Mouse (Mus musculus): Measurements from ENCODE around the gene Acin1. TPM values are rescaled to one million over a fixed set of nuclear protein-coding genes. Genes with fewer than 3 reads are reported as not detected.

The Acin1 gene
- total and polyA plus RNA-seq, 3 experiments, result 74.0 to 324 (median 118) TPM

GRCm38 (mm10) chr14:54650621-54651454 is 35.9 kb downstream of the Acin1 start:
- in situ Hi-C loops (cut with MboI; ENCODE audit: low pct_ligation_motif_present, low pct_unique_long_range_greater_than_20kb, low sequenced_read_pairs), result loop anchor here (5.0 kb wide), 1 partner anchor 51 kb away; no protein-coding TSS in a partner anchor
- peaks cover 58% of the 10 kb centered on the region for H3K79me2 ChIP-seq (replicated peaks; ENCODE audit: control insufficient read depth, extremely low read depth, insufficient read depth, poor library complexity, severe bottlenecking)
- no peak overlapping the region for H3K4me3 ChIP-seq (replicated peaks in 1 of 3; ENCODE audit: low read depth in 2 of 3, low read length in 2 of 3, poor library complexity in 1 of 3)
- H3K27ac ChIP-seq (ENCODE audit: insufficient read depth, low read depth), result no peak overlapping the region
- H3K27me3 ChIP-seq (replicated peaks), result no peaks in the 10 kb centered on the region
- H3K36me3 ChIP-seq (replicated peaks in 1 of 2; ENCODE audit: control insufficient read depth in 1 of 2, insufficient read depth in 1 of 2, low read length in 1 of 2), result peaks cover 57 to 70% of the 10 kb centered on the region in 2 experiments
- H3K4me1 ChIP-seq (ENCODE audit: control insufficient read depth in 1 of 2, insufficient read depth in 2 of 2), result peaks cover 14 to 52% of the 10 kb centered on the region in 2 experiments
- no peaks in the 10 kb centered on the region for H3K9me3 ChIP-seq (replicated peaks; ENCODE audit: low read length)
- dilution Hi-C loops (cut with MboI; ENCODE audit: extremely low pct_ligation_motif_present, extremely low pct_unique_long_range_greater_than_20kb, low sequenced_read_pairs), result no loop called here
- H3K4me2 ChIP-seq (ENCODE audit: insufficient read depth, low read depth, poor library complexity, severe bottlenecking), result peak overlapping the region; percentile 96
- H3K9ac ChIP-seq (ENCODE audit: insufficient read depth, low read depth), result peak overlapping the region; percentile 97
- peak; percentile 29; the same call in 1 of the 2 replicates for TF ChIP-seq MYC (IDR thresholded peaks at IDR 0.05; ENCODE audit: low read depth, low read length)
- TF ChIP-seq SMC3 (IDR thresholded peaks at IDR 0.05; ENCODE audit: low read depth, low read length), result peak; percentile 85
- TF ChIP-seq CTCF (conservative IDR thresholded peaks at IDR 0.05 in 1 of 2, IDR thresholded peaks at IDR 0.05 in 1 of 2; ENCODE audit: low read depth in 2 of 2, low read length in 2 of 2), result peak; percentile 91 to 100
- peak; percentile 69 for TF ChIP-seq RAD21 (IDR thresholded peaks at IDR 0.05; ENCODE audit: low read depth, low read length)
- peak; percentile 20; the same call in 1 of the 2 replicates for TF ChIP-seq POLR2A (IDR thresholded peaks at IDR 0.05; ENCODE audit: low read depth, low read length)
- no peak for TF ChIP-seq JUN (IDR thresholded peaks at IDR 0.05; ENCODE audit: insufficient read depth, low read depth, low read length)
- DNase-seq (ENCODE audit: extremely low read depth), result peak; percentile 96

- H3K79me2 ChIP-seq (replicated peaks; ENCODE audit: control insufficient read depth, extremely low read depth, insufficient read depth, poor library complexity, severe bottlenecking), result peaks cover 53% of the 10 kb centered on the region
- dilution Hi-C loops (cut with MboI; ENCODE audit: extremely low pct_ligation_motif_present, extremely low pct_unique_long_range_greater_than_20kb, low sequenced_read_pairs), result no loop called here
- in situ Hi-C loops (cut with MboI; ENCODE audit: low pct_ligation_motif_present, low pct_unique_long_range_greater_than_20kb, low sequenced_read_pairs), result loop anchor here (5.0 to 25.0 kb wide), 2 partner anchors 416 to 586 kb away; no protein-coding TSS in a partner anchor
- no peak overlapping the region for H3K27ac ChIP-seq (ENCODE audit: insufficient read depth, low read depth)
- no peak for TF ChIP-seq MAFK (IDR thresholded peaks at IDR 0.05; ENCODE audit: insufficient replicate concordance, low read length)
- no peak overlapping the region for H3K4me3 ChIP-seq (replicated peaks in 1 of 3; ENCODE audit: low read depth in 2 of 3, low read length in 2 of 3, poor library complexity in 1 of 3)
- no peak for DNase-seq (ENCODE audit: extremely low read depth)
- no peaks in the 10 kb centered on the region for H3K27me3 ChIP-seq (replicated peaks)
- no peak overlapping the region for H3K4me2 ChIP-seq (ENCODE audit: insufficient read depth, low read depth, poor library complexity, severe bottlenecking)
- H3K4me1 ChIP-seq (ENCODE audit: control insufficient read depth in 1 of 2, insufficient read depth in 2 of 2), result peaks cover 11 to 44% of the 10 kb centered on the region in 2 experiments
- H3K9ac ChIP-seq (ENCODE audit: insufficient read depth, low read depth), result no peak overlapping the region
- H3K36me3 ChIP-seq (replicated peaks in 1 of 2; ENCODE audit: control insufficient read depth in 1 of 2, insufficient read depth in 1 of 2, low read length in 1 of 2), result peaks cover 80 to 86% of the 10 kb centered on the region in 2 experiments
- H3K9me3 ChIP-seq (replicated peaks; ENCODE audit: low read length), result no peaks in the 10 kb centered on the region
Observed at GRCm38 (mm10) chr14:54647900-54648299, 38.8 kb downstream of the Acin1 start.

GRCm38 (mm10) chr14:54646898-54647636 is 39.7 kb downstream of the Acin1 start:
- Histone ChIP-seq H3K4me2 (ENCODE audit: insufficient read depth, low read depth, poor library complexity, severe bottlenecking) (no peak overlapping the region), H3K4me3 (replicated peaks in 1 of 3; ENCODE audit: low read depth in 2 of 3, low read length in 2 of 3, poor library complexity in 1 of 3) (no peak overlapping the region), H3K9ac (ENCODE audit: insufficient read depth, low read depth) (no peak overlapping the region), H3K27me3 (replicated peaks) (no peaks in the 10 kb centered on the region), H3K4me1 (ENCODE audit: control insufficient read depth in 1 of 2, insufficient read depth in 2 of 2) (peaks cover 11 to 38% of the 10 kb centered on the region in 2 experiments), H3K36me3 (replicated peaks in 1 of 2; ENCODE audit: control insufficient read depth in 1 of 2, insufficient read depth in 1 of 2, low read length in 1 of 2) (peaks cover 88 to 94% of the 10 kb centered on the region in 2 experiments), H3K27ac (ENCODE audit: insufficient read depth, low read depth) (no peak overlapping the region), H3K79me2 (replicated peaks; ENCODE audit: control insufficient read depth, extremely low read depth, insufficient read depth, poor library complexity, severe bottlenecking) (peaks cover 44% of the 10 kb centered on the region), H3K9me3 (replicated peaks; ENCODE audit: low read length) (no peaks in the 10 kb centered on the region)
- TF ChIP-seq RCOR1 (conservative IDR thresholded peaks at IDR 0.05; ENCODE audit: low read depth, low read length) (no peak), MXI1 (IDR thresholded peaks at IDR 0.05; ENCODE audit: low read depth, low read length) (no peak), POLR2AphosphoS2 (IDR thresholded peaks at IDR 0.05; ENCODE audit: low read depth, low read length) (no peak), CTCF (conservative IDR thresholded peaks at IDR 0.05 in 1 of 2, IDR thresholded peaks at IDR 0.05 in 1 of 2; ENCODE audit: low read depth in 2 of 2, low read length in 2 of 2) (peak in 1 of 2 experiments; percentile 51; a peak in 2 of 4 replicates)
- in situ Hi-C loops (cut with MboI; ENCODE audit: low pct_ligation_motif_present, low pct_unique_long_range_greater_than_20kb, low sequenced_read_pairs) (loop anchor here (5.0 to 25.0 kb wide), 2 partner anchors 415 to 585 kb away; no protein-coding TSS in a partner anchor), dilution Hi-C loops (cut with MboI; ENCODE audit: extremely low pct_ligation_motif_present, extremely low pct_unique_long_range_greater_than_20kb, low sequenced_read_pairs) (no loop called here)
- no peak for DNase-seq (ENCODE audit: extremely low read depth)

Data from CH12.LX (cell line).